Mouse (Mus musculus): ENCODE results near the gene Neurod2.

DNA sequence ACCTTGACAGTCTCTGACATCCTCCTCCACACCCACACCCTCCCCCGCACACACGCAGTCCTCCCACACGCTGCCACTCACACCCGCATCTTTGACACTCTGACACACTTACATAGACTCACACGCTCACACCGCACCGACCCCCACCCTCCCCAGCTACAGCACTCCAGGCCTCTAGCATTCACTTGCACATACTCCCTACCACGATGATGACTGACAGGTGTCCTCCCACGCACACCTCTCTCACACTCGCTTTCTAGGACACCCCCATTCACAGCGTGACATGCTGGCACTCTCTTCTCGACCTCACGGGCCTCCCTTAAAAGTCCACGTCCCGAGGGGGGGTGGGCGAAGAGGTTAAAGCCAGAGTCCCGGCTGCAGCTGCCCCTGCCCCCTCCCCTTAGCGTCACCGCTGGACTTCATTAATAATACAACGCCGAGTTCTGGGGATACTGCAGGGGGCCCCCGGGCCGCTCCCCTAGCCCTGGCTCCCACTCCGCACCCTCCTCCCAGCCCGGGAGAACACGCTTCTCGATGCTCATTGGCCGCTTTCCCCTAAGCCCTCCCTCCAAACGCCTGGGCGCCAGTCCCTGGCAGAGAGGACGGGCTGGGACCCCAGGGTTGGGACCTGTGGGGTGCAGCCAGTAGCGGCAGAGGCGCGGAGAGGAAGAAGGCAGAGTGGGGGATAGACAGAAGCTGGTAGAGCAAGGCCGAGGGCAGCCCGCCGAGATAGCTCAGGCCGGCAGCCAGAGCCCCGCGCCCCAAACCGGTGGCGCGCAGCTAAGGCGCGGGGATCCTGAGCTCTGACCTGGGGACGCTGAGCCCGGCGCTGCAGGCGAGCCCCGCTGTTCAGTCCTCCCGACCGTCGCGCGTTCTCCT is 18.9 kb upstream of the Neurod2 start, which contains the start of gene Ppp1r1b:
- no peak for TF ChIP-seq CTCF (IDR thresholded peaks at IDR 0.05)
- no peak for TF ChIP-seq POLR2A (IDR thresholded peaks at IDR 0.05; ENCODE audit: insufficient read depth, low read depth, low read length)

Data from heart, adult 2 months (tissue).